Mouse (Mus musculus): ENCODE results near the gene Exo5.

GRCm38 (mm10) chr4:120895810-120896584, 28.8 kb downstream of the Exo5 start:
- TF ChIP-seq EP300 (IDR thresholded peaks at IDR 0.05; ENCODE audit: insufficient read depth, low read depth, low read length) (no peak), POLR2A (IDR thresholded peaks at IDR 0.05; ENCODE audit: insufficient read depth, low read depth, low read length) (no peak), CTCF (IDR thresholded peaks at IDR 0.05) (no peak)

Data from heart, adult 2 months (tissue).